Mouse (Mus musculus) ovary, postnatal 36 days (tissue): ENCODE data around the gene Rbbp8nl.

Experiments used
- DNase-seq: peaks from one replicate; pipeline ENCODE4 v3.0.0; 2022; ENCODE audit warnings: low spot score, mixed read lengths

Gene Rbbp8nl

DNA sequence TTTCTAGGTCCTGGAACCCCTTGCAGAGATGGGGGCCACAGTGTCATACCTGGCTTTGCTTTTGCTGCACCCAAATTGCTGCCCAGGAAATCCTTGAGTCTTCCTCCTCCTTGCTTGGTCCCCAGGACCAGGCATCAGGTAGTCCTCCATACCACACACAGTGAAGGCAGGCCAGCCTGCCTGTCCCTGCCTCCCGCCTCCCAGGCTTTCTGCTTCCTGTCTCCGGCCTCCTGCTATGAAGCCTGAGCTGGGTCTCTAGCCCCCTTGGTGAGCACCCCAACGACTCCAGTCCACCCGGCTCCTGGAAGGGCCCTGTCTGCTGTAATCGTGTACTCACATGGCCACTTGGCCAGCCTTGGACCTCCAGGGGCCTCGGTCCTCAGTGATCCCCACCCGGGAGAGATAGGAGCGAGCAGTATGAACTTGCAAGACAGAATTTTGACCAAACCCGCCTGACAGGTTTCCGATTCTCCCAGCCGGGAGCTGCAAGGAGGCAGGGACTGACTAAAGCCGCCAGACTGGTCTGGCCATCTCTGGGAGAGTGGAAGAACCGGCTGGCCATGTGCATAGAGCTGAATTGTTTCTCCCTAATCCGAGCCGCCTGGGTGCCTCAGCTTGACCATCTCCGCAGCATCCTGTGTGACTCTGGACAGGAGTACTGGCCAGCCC lies at the start of gene Rbbp8nl:
Gene Rbbp8nl, minus strand, starts transcription at position 440 of the 669 bp plus-strand sequence.
- no peak for DNase-seq

DNA sequence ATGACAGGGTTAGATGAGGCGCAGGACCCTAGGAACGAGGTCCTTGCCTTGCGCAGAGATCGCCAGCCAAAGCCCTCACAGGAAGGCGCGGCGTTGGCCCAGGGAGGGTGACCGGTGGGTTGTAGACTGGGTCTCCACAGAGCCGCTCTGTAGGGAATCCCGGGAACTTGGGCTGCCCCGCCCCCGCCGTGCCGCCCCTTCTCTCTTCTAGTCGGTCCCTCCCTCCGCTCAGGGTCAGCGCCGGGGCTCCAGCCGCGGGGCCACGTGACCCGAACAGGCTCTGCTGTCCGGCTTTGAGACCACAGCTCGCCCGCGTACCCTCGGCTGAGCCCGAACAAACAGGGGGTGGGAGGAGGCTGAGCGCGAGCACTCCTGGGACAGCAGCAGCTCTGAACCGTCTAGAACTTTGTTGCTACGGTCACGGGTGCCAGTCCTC lies 44.9 kb upstream of the Rbbp8nl start, which contains the start of gene Gata5:
Gene Gata5, minus strand, starts transcription at position 149 of the 436 bp plus-strand sequence.
- peak; percentile 48 for DNase-seq

DNA sequence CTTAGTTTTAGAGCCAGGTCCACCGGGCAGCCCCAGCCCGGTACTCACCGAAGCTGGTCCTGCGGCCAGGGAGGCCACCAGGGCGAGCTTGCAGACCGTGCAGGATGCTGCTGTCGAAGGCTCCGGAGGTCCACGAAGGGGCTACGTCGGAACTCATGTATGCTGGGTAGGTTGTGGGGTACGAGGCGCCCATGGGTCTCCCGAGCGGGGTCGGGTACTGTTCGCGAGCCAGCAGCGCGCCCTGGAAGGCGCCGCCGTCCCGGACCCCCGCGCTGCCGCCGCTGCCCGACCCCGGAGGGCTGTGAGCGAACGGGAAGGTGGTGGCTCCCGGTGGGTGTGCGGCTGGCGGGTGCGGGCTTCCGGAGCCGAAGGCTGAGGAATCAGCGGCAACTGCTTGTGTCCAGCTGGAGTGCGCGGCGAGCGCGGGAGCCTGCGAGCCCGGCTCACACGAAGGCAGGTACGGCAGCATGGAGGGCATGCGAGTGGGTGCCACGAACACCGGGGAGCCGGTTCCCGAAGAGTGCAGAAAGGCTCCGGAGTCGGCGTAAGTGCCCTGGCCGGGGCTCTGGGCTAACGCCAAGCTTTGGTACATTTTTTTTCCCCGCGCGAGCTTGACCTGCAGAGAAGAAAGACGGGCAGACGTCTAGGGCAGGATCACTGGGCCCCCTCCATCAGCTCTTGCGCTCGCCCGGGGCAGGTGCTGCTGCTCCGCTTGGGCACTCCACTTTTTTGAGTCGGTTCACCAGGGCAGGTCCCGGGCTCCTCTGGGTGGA lies 44.3 kb upstream of the Rbbp8nl start:
- no peak for DNase-seq

DNA sequence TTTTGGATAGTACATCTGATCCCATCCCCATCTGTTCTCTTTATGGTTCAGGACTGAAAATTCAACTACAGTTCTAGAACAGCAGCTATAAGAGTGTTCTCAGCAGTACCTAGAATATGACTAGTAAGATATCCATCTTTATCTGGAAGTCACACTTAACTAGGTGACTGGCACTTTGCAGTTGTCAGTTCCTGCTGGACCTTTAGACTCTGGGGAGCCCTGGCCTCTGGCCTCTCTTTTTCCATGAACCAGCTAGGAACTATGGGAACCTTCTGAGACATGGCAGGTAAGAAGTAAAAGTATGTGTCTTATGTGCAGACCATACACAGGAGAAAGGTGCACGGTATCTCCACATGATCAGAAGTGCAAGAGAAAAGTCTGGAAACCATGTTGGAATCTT lies 39.8 kb upstream of the Rbbp8nl start:
- no peak for DNase-seq

DNA sequence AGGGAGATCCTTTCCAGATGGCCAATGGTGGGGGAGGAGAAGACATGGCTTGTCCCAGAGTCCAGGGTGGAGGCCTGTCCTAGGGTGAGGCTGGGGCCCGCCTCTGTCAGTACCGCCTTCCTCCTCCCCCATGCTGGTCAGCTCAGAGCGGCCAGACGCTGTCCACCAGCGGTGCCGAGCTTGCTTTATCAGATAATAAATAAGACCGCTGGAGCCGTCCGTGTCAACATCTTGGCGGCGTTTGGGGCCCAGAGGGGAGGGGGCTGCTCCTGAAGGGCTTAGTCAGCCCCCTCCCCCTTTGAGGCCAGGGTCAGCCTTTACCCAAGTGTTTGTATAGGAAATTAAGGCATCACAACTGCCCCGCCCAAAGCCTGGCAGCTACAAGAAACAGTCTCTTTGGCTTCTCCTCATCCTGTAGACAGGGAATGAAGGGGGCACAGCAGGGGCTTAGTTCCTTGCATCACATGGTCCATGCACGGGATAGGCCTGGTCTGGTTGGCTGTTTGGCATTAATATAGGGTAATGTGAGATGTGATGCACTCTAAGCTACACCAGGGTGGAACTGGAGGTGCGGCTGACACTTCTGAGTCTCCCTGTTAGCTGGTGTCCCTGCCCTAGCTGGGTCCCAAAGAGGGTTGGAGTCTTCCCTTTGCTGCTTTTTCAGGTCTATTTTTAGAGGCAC lies 33.1 kb upstream of the Rbbp8nl start:
- DNase-seq = no peak

DNA sequence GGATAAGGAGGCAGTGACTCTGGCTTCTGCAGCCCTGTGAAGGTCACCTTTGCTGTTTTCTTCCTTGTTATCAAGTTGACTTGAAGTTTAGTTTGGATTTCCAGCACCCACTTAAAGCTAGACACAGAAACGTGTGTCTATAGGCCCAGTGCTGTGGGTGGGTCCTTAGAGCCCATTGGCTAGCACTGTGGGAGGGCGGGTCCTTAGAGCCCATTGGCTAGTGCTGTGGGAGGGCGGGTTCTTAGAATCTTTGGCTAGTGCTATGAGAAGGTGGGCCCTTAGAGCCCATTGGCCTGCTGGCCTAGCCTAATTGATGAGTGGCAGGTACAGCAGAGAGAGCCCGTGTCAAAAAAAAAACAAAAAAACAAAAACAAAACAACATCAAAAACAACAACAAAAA lies 30.5 kb upstream of the Rbbp8nl start:
- no peak for DNase-seq

DNA sequence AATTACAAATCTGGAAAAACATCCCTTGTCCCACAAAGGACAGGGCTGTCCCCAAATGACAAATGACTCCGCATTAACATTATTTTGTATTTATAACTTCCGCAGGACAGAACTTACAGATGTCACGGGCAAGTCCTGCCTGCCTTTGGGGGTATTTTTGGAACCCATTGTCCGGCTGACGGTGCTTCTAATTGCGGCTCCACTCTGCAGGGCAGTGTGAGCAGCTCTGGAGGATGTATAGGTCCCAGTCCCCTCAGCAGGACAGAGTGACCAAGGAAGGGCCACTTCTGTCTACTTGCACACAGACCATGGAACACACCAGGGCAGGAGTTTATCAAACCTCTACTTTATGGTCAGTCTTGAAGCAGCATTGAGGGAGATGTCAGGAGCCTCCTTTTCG lies 27.9 kb upstream of the Rbbp8nl start:
- no peak for DNase-seq

DNA sequence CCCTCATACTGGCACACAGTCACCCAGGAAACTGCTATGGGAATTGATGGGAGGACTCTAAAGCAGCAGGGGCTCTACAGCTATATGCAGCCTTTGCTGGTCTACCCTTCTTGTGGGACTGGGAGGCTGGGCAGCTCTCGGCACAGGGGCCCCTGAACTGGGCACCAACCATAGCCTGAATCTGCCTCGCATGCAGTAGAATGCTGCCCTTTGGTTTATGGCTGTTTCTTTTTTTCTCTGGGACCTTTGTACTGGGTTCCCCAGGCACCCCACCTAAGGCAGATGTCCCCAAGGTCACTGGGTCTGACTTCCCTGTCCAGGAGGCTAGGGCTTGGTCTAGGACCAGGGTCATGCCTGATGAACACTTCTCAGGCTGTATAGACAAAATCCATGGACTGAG lies 24.6 kb upstream of the Rbbp8nl start:
- DNase-seq = no peak

DNA sequence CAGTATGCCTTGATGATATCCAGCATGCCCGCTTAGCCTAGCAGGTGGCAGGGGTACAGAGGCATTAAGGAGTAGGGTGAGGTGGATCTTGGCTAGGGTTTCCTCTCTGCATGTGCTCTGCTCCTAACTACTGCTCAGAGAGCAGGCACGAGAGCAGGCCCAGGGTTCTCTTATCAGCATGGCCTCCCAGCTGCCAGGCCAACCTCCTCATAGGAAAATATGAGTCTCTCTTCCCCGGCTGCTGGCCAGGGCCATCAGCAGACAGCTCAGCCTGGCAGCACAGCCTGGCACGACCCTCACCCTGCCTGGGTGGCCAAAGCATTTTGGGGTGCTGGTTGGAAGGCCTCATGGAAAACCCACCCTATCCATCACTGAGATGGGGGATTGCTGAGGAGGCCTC lies 21.5 kb upstream of the Rbbp8nl start:
- no peak for DNase-seq

DNA sequence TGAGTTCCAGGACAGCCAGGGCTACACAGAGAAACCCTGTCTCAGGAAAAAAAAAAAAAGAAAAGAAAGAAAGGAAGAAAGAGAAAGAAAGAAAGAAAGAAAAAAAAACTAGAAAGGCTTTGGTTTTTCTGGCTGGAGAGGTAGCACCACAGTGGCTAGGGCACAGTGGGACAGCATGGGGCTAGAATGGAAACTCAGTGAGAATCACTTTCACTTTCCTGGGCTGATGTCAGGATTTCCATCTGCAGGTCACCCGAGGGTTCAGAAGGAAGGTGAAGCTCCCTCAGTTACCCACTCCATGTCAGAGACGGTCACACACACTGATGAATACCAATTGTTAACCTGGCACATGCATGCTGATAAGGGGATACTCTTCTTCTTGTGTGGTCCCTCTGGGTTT lies 18.0 kb upstream of the Rbbp8nl start:
- no peak for DNase-seq

DNA sequence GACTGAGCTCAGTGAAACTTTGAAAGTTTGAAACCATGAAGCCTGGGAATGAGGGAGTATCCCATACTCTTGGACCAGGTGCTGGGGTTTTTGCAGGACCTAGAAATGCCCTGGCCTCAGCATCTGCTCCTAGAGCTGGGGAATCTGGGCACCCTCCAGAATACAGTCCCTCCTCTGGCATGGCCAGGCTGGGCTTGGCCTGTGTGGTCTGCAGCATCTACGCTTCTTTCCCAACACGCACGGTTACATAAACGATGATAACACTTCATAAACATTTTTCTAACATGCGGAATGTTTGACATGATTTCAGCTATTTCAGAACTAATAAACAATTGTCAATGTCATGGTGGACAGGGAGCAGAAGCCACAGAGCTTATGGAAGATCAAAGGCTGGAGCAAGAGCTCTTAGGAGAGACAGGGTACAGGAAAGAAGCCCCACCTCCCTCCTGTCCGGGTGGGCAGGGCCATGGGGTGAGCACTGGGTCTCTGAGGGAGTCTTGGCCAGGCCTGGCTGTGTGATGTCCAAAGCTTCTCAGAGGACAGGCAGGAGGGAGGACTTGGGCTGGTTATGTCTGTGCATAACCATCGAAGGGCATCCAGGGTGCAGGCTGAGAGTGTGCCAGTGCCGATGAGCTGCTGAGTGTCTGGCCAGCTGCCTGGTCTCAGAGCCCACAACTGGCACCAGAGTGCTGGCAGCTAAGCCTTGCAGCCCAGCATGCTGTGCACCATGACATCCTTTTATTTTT lies 16.9 kb upstream of the Rbbp8nl start:
- peak; percentile 10 for DNase-seq

DNA sequence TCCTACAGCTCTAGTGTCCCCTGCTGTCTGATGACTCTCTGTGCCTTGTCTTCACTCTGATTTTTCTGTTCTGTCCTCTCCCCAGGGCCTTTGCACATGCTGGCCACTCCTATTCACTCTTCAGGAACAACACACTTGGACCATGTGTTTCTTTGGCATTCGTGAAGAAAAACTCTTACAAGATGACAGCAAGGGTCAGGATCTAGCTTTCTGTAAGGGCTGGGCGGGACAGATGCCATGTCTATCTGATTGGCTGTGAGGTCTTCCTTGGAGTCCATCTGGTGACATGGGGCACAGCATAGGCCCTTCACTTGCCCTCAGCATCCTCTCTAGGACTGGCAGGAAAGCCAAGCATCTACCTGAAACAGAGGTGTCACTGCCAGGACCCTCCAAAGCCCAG lies 16.3 kb upstream of the Rbbp8nl start:
- DNase-seq = no peak

DNA sequence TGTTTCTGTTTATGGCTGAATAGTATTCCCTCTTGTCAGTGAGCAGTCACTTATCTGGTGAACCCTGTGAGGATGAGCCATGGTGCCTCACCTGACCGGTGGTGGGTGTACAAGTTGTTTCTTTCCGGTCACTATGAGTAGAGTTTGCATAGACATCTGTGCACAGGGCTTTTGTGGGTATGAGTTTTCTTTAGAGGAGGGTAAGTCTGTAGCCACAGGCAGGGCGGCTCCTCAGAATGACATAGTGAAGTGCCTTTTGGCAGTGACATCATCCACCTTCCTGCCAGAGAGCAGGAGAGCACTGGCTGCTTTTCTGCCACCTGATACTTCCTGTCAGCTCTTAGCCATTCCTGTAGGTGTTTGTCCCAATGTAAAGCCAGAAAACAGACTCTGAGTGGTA lies 15.8 kb upstream of the Rbbp8nl start:
- DNase-seq = no peak

DNA sequence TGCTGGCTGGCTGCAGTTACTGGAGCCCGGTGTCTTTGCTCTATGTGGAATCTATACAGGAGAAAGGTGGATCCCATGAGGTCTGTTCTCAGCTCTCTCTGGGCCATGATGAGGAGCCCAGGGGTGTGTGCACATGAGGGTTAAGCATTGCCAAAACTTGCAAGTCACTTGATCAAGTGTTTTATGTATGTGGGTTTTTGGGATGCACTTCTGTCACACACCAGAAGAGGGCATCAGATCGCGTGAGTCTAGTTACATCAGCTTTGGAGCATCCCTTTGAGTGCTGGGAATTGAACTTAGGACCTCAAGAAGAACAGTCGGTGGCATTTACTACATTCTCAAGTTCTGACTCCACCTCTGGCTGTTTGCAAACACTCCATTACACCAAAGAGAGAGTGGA lies 14.9 kb upstream of the Rbbp8nl start:
- DNase-seq = no peak

DNA sequence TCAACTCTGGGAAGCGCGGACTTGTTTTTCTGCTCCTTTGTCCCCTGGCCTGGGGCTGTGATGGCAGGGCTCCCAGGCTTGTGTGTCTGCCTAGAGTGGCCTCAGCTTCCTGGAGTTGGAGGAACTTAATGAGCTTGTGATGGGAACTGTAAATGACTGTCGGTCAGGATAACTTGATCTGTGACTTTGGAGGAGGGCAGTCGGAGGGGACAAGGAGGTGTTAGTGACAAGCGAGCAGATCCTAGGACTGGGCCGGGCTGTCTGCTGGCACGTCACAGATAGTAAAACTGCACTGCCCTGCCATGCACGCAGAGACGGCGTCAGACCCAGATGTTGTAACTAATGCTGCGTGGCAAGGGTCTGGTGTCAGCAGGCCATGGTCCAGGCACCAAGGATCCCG lies 13.8 kb upstream of the Rbbp8nl start:
- DNase-seq = no peak

DNA sequence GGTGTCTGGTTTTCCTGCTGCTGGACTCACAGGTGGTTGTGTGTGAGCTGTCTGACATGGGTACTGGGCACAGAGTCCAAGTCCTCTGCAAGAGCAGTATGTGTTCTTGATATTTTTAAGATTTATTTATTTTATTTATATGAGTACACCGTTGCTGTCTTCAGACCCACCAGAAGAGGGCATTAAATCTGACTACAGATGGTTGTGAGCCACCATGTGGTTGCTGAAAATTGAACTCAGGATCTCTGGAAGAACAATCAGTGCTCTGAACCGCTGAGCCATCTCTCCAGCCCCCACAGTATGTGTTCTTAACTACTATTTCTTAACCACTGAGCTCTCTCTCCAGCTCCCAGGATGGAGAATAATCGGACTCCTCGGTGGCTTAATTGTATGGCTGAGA lies 12.5 kb upstream of the Rbbp8nl start:
- DNase-seq = no peak

DNA sequence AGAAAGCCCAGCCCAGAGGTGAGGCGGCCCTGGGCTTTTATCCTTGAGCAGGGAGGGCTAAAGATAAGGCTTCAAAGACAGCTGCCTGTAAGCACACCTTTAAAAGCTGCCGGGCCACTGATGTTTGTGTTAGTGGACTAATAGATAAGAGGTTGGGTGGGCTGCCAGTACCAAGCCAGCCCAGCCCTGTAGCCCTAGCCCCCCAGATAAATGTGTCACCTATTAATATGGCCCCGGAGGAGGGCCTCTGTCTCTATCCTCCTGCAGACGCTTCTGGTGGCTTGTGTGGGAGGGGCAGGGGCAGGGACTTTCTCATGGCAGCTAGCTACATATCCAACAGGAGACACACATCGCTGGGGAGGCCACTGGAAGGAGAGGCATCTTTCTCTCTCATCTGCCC lies 11.1 kb upstream of the Rbbp8nl start:
- DNase-seq = no peak

DNA sequence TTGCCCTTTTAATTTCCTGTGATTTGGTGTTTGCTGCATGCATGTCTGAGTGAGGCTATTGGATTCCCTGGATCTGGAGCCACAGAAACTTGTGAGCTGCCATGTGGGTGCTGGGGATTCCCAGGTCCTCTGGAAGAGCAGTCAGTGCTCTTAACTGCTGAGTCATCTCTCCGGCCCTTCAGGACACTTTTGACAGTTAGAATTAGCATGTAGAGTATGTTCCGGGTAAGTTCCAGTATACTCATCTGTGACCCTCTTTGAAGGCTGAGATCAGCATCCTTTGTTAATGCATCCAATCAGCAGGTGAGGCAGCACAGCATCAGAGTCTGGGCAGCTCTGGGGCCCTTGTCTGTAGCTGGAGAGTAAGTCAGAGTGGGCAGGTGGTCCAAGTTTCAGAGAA lies 10.6 kb upstream of the Rbbp8nl start:
- DNase-seq = no peak

DNA sequence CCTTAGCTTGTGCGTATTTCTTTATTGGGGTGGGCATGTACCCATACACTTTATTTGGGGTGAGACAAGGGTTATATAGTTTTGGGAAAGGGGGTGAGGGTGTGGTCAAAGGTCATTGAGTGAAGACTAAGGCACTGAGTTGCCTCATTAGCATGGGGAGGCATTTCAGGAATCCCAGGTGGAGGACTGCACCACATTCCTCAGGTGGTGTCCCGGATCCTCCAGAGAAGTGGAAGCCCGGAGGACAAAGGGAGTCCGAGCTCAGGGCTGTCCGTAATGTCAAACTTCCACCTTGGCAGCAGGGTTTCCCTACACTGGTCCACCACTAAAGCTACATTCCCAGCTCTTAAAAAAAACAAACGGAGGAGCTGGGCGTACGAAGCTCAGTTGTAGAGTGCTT lies 3.2 kb upstream of the Rbbp8nl start:
- DNase-seq = no peak

DNA sequence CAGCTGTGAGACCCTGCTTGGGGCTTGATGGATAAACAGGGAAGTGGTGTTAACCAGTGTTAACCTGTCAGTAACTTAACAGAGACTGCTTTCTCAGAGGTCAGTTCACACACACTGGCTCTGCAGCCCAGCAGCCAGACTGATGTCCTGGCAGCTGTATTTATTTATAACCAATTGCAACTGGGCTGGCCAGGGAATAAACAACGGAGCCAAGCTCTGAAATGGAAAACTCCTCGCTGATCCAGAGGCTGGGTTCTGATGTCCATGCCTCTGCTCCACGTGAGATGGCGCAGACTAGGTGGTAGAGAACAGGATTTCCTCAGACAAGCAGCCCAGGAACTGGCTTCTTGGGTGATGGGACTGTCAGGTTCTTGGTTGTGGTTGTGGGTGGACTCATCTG lies 2.3 kb upstream of the Rbbp8nl start:
- no peak for DNase-seq

DNA sequence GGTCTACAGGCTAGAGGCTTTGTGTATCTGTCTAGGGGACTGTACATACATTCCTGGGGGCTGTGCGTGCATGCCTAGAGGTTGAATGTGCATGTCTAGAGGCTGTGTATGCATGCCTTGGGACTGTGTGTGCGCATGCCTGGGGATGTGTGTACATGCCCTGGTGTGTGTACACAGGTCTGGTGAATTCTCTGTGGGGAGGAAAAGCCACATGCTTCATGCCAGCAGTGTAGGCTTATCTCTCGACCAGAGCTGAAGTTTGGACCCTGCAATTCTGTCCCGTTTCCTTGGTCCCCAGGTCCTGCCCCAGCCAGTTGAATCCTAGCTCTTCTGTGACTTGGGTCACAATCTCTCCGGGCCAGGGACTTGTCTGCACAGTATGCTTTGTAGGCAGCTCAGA lies 1.9 kb upstream of the Rbbp8nl start:
- no peak for DNase-seq

DNA sequence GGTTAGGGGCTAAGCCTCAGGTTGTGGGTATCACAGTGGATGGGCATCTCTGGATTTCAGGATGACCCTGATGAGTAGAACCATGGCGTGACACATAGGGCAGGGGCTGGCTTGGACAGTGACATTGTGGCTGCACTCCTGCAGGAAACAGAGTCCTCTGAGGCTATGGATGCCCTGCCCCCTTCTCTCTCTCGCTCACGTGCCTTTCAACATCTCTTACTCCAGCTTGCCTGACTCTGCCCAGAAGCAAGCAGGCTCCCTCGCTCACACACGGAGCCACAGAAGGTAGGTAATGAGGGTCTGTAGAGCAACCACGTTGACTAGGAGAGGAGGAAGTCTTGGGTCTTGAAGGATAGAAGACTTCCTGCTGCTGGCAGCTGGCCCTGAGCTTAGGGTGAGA lies 824 bp upstream of the Rbbp8nl start:
- no peak for DNase-seq
